Mouse (Mus musculus): ENCODE results near the gene Exd2. TPM values are rescaled to one million over a fixed set of nuclear protein-coding genes. Genes with fewer than 3 reads are reported as not detected.

Gene Exd2
- polyA plus RNA-seq, 1 experiment: 9.1 TPM

- Histone ChIP-seq H3K27me3 (ENCODE audit: control insufficient read depth, insufficient read depth, insufficient read length) (peaks cover 85% of the 10 kb centered on the region), H3K36me3 (ENCODE audit: control insufficient read depth, insufficient read depth) (no peaks in the 10 kb centered on the region), H3K4me3 (no peak overlapping the region), H3K79me2 (ENCODE audit: control insufficient read depth, insufficient read depth) (no peaks in the 10 kb centered on the region), H3K4me2 (ENCODE audit: low read depth) (no peak overlapping the region), H3ac (ENCODE audit: control insufficient read depth, insufficient read length) (no peak overlapping the region)
- TF ChIP-seq SRF (IDR thresholded peaks at IDR 0.05; ENCODE audit: control insufficient read depth, insufficient read length, low read depth) (no peak), TCF12 (IDR thresholded peaks at IDR 0.05; ENCODE audit: insufficient read depth, poor library complexity, severe bottlenecking) (no peak), E2F4 (IDR thresholded peaks at IDR 0.05; ENCODE audit: insufficient read depth) (no peak), USF1 (IDR thresholded peaks at IDR 0.05; ENCODE audit: low read depth) (no peak), REST (IDR thresholded peaks at IDR 0.05; ENCODE audit: insufficient read depth, insufficient read length) (no peak), TCF3 (IDR thresholded peaks at IDR 0.05; ENCODE audit: insufficient read length, low read depth) (no peak), MYOD1 (IDR thresholded peaks at IDR 0.05; ENCODE audit: control insufficient read depth in 1 of 3, insufficient read length in 2 of 3, low read depth in 2 of 3) (no peak), MAX (IDR thresholded peaks at IDR 0.05; ENCODE audit: low read depth) (no peak), POLR2A (IDR thresholded peaks at IDR 0.05; ENCODE audit: insufficient read length, low read depth) (no peak), MYOG (IDR thresholded peaks at IDR 0.05; ENCODE audit: control insufficient read depth in 1 of 3, insufficient read depth in 1 of 3, insufficient read length in 2 of 3, low read depth in 2 of 3) (no peak), POLR2AphosphoS2 (IDR thresholded peaks at IDR 0.05; ENCODE audit: insufficient read length, low read depth) (no peak), CEBPB (IDR thresholded peaks at IDR 0.05; ENCODE audit: insufficient read depth, poor library complexity, severe bottlenecking) (no peak)
These were observed 56.1 kb downstream of the Exd2 start for GRCm38 (mm10) chr12:80518757-80519620.

GRCm38 (mm10) chr12:80519621-80520332, 56.9 kb downstream of the Exd2 start:
- Histone ChIP-seq H3K27me3 (ENCODE audit: control insufficient read depth, insufficient read depth, insufficient read length) (peaks cover 88% of the 10 kb centered on the region), H3K36me3 (ENCODE audit: control insufficient read depth, insufficient read depth) (no peaks in the 10 kb centered on the region), H3K79me2 (ENCODE audit: control insufficient read depth, insufficient read depth) (no peaks in the 10 kb centered on the region), H3ac (ENCODE audit: control insufficient read depth, insufficient read length) (no peak overlapping the region), H3K4me3 (no peak overlapping the region), H3K4me2 (ENCODE audit: low read depth) (no peak overlapping the region)
- no peak for TF ChIP-seq MYOG (IDR thresholded peaks at IDR 0.05; ENCODE audit: control insufficient read depth in 1 of 3, insufficient read depth in 1 of 3, insufficient read length in 2 of 3, low read depth in 2 of 3)
- no peak for TF ChIP-seq MYOD1 (IDR thresholded peaks at IDR 0.05; ENCODE audit: control insufficient read depth in 1 of 3, insufficient read length in 2 of 3, low read depth in 2 of 3)
- no peak for TF ChIP-seq POLR2A (IDR thresholded peaks at IDR 0.05; ENCODE audit: insufficient read length, low read depth)
- TF ChIP-seq MAX (IDR thresholded peaks at IDR 0.05; ENCODE audit: low read depth): no peak
- TF ChIP-seq REST (IDR thresholded peaks at IDR 0.05; ENCODE audit: insufficient read depth, insufficient read length): no peak
- no peak for TF ChIP-seq TCF3 (IDR thresholded peaks at IDR 0.05; ENCODE audit: insufficient read length, low read depth)
- TF ChIP-seq E2F4 (IDR thresholded peaks at IDR 0.05; ENCODE audit: insufficient read depth): no peak
- no peak for TF ChIP-seq TCF12 (IDR thresholded peaks at IDR 0.05; ENCODE audit: insufficient read depth, poor library complexity, severe bottlenecking)
- no peak for TF ChIP-seq CEBPB (IDR thresholded peaks at IDR 0.05; ENCODE audit: insufficient read depth, poor library complexity, severe bottlenecking)
- no peak for TF ChIP-seq USF1 (IDR thresholded peaks at IDR 0.05; ENCODE audit: low read depth)
- TF ChIP-seq SRF (IDR thresholded peaks at IDR 0.05; ENCODE audit: control insufficient read depth, insufficient read length, low read depth): no peak
- TF ChIP-seq POLR2AphosphoS2 (IDR thresholded peaks at IDR 0.05; ENCODE audit: insufficient read length, low read depth): no peak

- TF ChIP-seq TCF12 (IDR thresholded peaks at IDR 0.05; ENCODE audit: insufficient read depth, poor library complexity, severe bottlenecking) (no peak), USF1 (IDR thresholded peaks at IDR 0.05; ENCODE audit: low read depth) (no peak), MYOG (IDR thresholded peaks at IDR 0.05; ENCODE audit: control insufficient read depth in 1 of 3, insufficient read depth in 1 of 3, insufficient read length in 2 of 3, low read depth in 2 of 3) (no peak), E2F4 (IDR thresholded peaks at IDR 0.05; ENCODE audit: insufficient read depth) (no peak), REST (IDR thresholded peaks at IDR 0.05; ENCODE audit: insufficient read depth, insufficient read length) (no peak), POLR2A (IDR thresholded peaks at IDR 0.05; ENCODE audit: insufficient read length, low read depth) (no peak), TCF3 (IDR thresholded peaks at IDR 0.05; ENCODE audit: insufficient read length, low read depth) (no peak), MAX (IDR thresholded peaks at IDR 0.05; ENCODE audit: low read depth) (no peak), CEBPB (IDR thresholded peaks at IDR 0.05; ENCODE audit: insufficient read depth, poor library complexity, severe bottlenecking) (no peak), SRF (IDR thresholded peaks at IDR 0.05; ENCODE audit: control insufficient read depth, insufficient read length, low read depth) (no peak), MYOD1 (IDR thresholded peaks at IDR 0.05; ENCODE audit: control insufficient read depth in 1 of 3, insufficient read length in 2 of 3, low read depth in 2 of 3) (no peak), POLR2AphosphoS2 (IDR thresholded peaks at IDR 0.05; ENCODE audit: insufficient read length, low read depth) (no peak)
- Histone ChIP-seq H3K4me2 (ENCODE audit: low read depth) (no peak overlapping the region), H3K27me3 (ENCODE audit: control insufficient read depth, insufficient read depth, insufficient read length) (peaks cover 82% of the 10 kb centered on the region), H3ac (ENCODE audit: control insufficient read depth, insufficient read length) (no peak overlapping the region), H3K36me3 (ENCODE audit: control insufficient read depth, insufficient read depth) (no peaks in the 10 kb centered on the region), H3K4me3 (no peak overlapping the region), H3K79me2 (ENCODE audit: control insufficient read depth, insufficient read depth) (no peaks in the 10 kb centered on the region)
These were observed 59.1 kb downstream of the Exd2 start for GRCm38 (mm10) chr12:80522006-80522405.

- no peak for TF ChIP-seq SRF (IDR thresholded peaks at IDR 0.05; ENCODE audit: control insufficient read depth, insufficient read length, low read depth)
- H3ac ChIP-seq (ENCODE audit: control insufficient read depth, insufficient read length): no peak overlapping the region
These were observed 61.5 kb downstream of the Exd2 start for GRCm38 (mm10) chr12:80524276-80524921.

More at GRCm38 (mm10) chr12:80524276-80524921, 61.5 kb downstream of the Exd2 start:
- no peaks in the 10 kb centered on the region for H3K36me3 ChIP-seq (ENCODE audit: control insufficient read depth, insufficient read depth)
- H3K4me2 ChIP-seq (ENCODE audit: low read depth): no peak overlapping the region
- no peak overlapping the region for H3K4me3 ChIP-seq
- H3K79me2 ChIP-seq (ENCODE audit: control insufficient read depth, insufficient read depth): no peaks in the 10 kb centered on the region
- H3K27me3 ChIP-seq (ENCODE audit: control insufficient read depth, insufficient read depth, insufficient read length): peaks cover 58% of the 10 kb centered on the region
